Mouse (Mus musculus): ENCODE results near the gene Dkkl1. TPM values are rescaled to one million over a fixed set of nuclear protein-coding genes. Genes with fewer than 3 reads are reported as not detected.

Dkkl1 gene
- polyA plus RNA-seq, 1 experiment from 2014 or later = 1.3 TPM

DNA sequence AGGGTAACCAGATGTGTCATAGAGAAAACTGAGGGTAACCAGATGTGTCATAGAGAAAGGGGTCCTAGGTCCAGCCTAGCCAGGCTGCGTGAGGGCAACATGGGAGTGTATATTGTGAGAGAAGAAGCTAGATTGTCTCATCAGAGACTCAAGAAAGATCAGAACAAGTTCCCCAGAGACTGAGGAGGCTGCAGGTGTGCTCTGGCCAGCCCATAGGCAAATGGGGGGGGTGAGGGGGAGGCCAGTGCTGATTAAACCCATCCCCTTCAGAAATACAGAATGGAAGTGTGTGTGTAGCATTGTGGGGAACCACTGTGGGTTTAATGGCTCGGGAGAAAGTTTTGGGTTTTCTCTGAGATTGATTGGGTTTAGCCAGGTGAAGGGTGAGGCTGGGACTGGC is 9.7 kb upstream of the Dkkl1 start:
- no peak overlapping the region for H3K9ac ChIP-seq (ENCODE audit: low read depth, low read length)
- no peak overlapping the region for H3K4me2 ChIP-seq (ENCODE audit: low read length)
- TF ChIP-seq CTCF (IDR thresholded peaks at IDR 0.05; ENCODE audit: low read depth) = no peak
- ATAC-seq (replicated peaks; ENCODE audit: low FRiP score, low read depth) (no peak), DNase-seq (ENCODE audit: low spot score) (no peak)
- H3K27me3 ChIP-seq (ENCODE audit: insufficient read depth, low read length) = no peaks in the 10 kb centered on the region
- WGBS = 87% methylated on average over 2 of the region's 2 CpGs
- H3K27ac ChIP-seq = no peak overlapping the region
- H3K4me3 ChIP-seq (replicated peaks; ENCODE audit: low read depth, low read length) = no peak overlapping the region
- peaks cover 58% of the 10 kb centered on the region for H3K36me3 ChIP-seq (ENCODE audit: insufficient read depth, low read length)
- no peaks in the 10 kb centered on the region for H3K9me3 ChIP-seq (replicated peaks; ENCODE audit: low read length)
- peaks cover 9% of the 10 kb centered on the region for H3K4me1 ChIP-seq (replicated peaks; ENCODE audit: insufficient read depth, low read length)

DNA sequence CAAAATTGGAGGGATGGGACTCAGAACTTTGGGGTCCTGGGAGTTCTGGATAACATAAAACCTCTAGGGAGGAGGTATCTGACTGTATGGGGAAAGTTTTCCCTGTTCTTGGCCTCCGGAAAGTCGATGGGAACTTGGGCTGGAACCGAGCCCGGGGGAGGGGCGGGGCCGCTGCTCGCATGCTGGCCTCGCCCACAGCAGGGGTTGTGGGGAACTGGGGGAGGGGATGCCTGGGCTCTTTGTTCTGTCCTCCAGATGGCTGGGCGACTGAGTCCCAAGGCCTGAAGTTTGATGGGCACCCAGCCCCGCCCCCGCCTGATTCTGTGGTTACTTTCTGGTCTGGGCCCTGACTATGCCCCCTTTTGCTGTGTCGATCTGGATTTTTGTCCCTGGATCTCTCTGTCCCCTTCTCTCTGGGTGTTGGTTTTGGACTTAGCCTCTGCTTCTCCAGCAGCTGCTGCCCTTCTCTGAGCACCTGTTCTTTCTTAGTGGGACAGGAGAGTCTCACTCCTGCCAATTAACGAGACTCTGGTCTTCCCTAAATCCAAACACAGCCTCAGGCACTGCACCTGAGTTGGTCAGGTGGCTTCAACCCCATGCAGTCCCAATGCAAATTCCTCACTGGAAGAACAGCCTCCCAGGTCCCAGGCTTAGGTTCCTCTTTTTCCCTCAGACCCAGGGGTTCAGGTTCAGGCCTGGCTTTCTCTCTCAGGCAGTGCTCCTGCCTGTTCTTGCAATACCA is 4.7 kb upstream of the Dkkl1 start:
- TF ChIP-seq CTCF (IDR thresholded peaks at IDR 0.05; ENCODE audit: low read depth) = no peak
- H3K4me2 ChIP-seq (ENCODE audit: low read length) = peak overlapping the region; percentile 93
- no peaks in the 10 kb centered on the region for H3K9me3 ChIP-seq (replicated peaks; ENCODE audit: low read length)
- DNase-seq (ENCODE audit: low spot score) (peak; percentile 94), ATAC-seq (replicated peaks; ENCODE audit: low FRiP score, low read depth) (peak; percentile 57)
- H3K36me3 ChIP-seq (ENCODE audit: insufficient read depth, low read length) = peaks cover 27% of the 10 kb centered on the region
- H3K4me3 ChIP-seq (replicated peaks; ENCODE audit: low read depth, low read length) = peak overlapping the region; percentile 77
- 3% methylated on average over 13 of the region's 13 CpGs for WGBS
- no peaks in the 10 kb centered on the region for H3K27me3 ChIP-seq (ENCODE audit: insufficient read depth, low read length)
- peak overlapping the region; percentile 88 for H3K9ac ChIP-seq (ENCODE audit: low read depth, low read length)
- H3K4me1 ChIP-seq (replicated peaks; ENCODE audit: insufficient read depth, low read length) = peaks cover 15% of the 10 kb centered on the region
- H3K27ac ChIP-seq = peak overlapping the region; percentile 90

DNA sequence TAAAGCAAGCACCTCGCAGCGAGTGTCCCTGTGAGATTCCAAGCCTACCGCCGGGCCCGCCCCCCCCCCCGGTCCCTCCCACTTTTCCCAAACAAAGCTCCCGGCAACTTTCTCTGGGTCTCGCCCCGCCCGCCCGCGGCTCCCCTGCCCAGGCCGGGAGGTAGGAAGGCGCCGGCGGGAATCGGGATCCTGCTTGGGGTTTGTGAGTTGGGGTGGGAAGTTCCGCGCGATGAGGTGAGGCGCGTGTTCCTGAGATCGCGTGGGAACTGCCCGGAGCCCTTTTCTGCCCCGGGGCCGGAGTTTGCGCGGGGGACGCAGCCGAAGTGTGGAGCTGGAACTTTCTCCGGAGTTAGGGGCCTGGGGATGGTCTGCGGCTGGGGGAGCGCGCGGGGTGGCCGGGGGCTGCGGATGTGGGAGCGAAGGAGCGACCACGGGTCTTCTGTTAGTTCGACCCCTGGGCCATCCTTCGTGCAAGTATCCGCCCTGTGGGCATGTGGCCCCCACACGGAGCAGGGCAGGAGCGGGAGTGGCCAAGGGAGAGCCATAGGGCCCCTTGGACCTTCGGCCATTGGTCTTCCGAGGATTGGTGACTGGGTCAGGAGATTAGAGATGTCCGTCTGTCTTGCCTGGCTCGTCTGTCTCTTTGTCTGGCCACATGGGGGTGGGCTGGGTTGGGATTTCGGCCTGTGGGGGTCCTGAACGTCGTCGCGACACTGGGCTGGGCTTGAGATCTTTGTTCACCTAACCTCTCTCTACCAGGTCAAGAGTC is 3.9 kb upstream of the Dkkl1 start, which contains the start of gene Tead2:
Tead2 (plus strand) TSS at position 81 of the 769 bp plus-strand sequence.
- Histone ChIP-seq H3K9ac (ENCODE audit: low read depth, low read length) (peak within 1 kb of the TSS; percentile 88), H3K4me1 (replicated peaks; ENCODE audit: insufficient read depth, low read length) (peaks cover 16% of the 10 kb centered on the region), H3K4me2 (ENCODE audit: low read length) (peak within 1 kb of the TSS; percentile 93), H3K36me3 (ENCODE audit: insufficient read depth, low read length) (peaks cover 25% of the 10 kb centered on the region), H3K4me3 (replicated peaks; ENCODE audit: low read depth, low read length) (peak within 1 kb of the TSS; percentile 77), H3K9me3 (replicated peaks; ENCODE audit: low read length) (no peaks in the 10 kb centered on the region), H3K27me3 (ENCODE audit: insufficient read depth, low read length) (peaks cover 6% of the 10 kb centered on the region; the same call in 1 of the 2 replicates), H3K27ac (peak within 1 kb of the TSS; percentile 90)
- DNase-seq (ENCODE audit: low spot score) = peak; percentile 83
- no peak for TF ChIP-seq CTCF (IDR thresholded peaks at IDR 0.05; ENCODE audit: low read depth)
- WGBS = under 1% methylated on average over 53 of the region's 55 CpGs
- peak; percentile 58 for ATAC-seq (replicated peaks; ENCODE audit: low FRiP score, low read depth)

DNA sequence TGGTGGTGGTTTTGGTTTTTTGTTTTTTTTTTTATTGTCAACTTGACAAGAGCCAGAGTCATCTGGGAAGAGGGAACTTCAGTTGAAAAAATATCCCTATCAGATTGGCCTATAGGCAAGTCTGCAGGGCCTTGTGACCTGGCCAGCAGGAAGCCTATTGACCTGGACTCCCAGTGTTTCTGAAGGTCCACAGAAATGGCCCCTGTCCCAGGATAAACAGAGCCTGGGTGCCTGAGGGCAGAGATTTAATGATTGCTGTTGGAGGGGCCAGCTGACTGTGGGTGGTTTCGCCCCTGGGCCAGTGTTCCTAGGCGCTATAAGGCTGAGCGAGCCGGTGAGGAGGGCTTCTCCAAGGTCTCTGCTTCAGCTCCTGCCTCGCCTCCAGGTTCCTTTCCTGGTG is 1.8 kb upstream of the Dkkl1 start:
- WGBS = 65% methylated on average over 5 of the region's 5 CpGs
- no peaks in the 10 kb centered on the region for H3K9me3 ChIP-seq (replicated peaks; ENCODE audit: low read length)
- H3K4me1 ChIP-seq (replicated peaks; ENCODE audit: insufficient read depth, low read length) = peaks cover 16% of the 10 kb centered on the region
- H3K9ac ChIP-seq (ENCODE audit: low read depth, low read length) = no peak overlapping the region
- H3K4me3 ChIP-seq (replicated peaks; ENCODE audit: low read depth, low read length) = no peak overlapping the region
- TF ChIP-seq CTCF (IDR thresholded peaks at IDR 0.05; ENCODE audit: low read depth) = no peak
- H3K27ac ChIP-seq = no peak overlapping the region
- peaks cover 8% of the 10 kb centered on the region; the same call in 1 of the 2 replicates for H3K36me3 ChIP-seq (ENCODE audit: insufficient read depth, low read length)
- no peak overlapping the region for H3K4me2 ChIP-seq (ENCODE audit: low read length)
- peaks cover 6% of the 10 kb centered on the region; the same call in 1 of the 2 replicates for H3K27me3 ChIP-seq (ENCODE audit: insufficient read depth, low read length)
- DNase-seq (ENCODE audit: low spot score) (no peak), ATAC-seq (replicated peaks; ENCODE audit: low FRiP score, low read depth) (no peak)

DNA sequence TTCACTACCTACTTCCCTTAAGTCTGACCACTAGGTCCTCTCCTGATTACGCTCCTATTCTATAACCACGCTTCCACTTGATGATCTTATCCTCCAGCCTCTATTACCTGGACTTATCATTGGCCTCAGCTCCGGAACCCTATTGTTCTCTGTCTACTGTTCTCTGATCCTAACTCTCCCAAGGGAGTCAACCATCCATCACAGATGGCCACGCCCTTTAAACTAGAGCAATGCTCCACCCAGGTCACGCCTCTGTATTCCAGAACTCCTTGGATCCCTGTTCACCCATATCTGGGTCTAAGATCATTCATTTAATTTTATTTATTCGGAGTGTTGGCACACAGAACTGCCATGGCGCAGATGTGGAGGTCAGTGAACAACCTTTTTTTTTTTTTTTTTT is 409 bp upstream of the Dkkl1 start:
- peaks cover 6% of the 10 kb centered on the region; the same call in 1 of the 2 replicates for H3K27me3 ChIP-seq (ENCODE audit: insufficient read depth, low read length)
- H3K27ac ChIP-seq = no peak overlapping the region
- no peaks in the 10 kb centered on the region for H3K36me3 ChIP-seq (ENCODE audit: insufficient read depth, low read length)
- peaks cover 12% of the 10 kb centered on the region; the same call in 1 of the 2 replicates for H3K4me1 ChIP-seq (replicated peaks; ENCODE audit: insufficient read depth, low read length)
- no peak for TF ChIP-seq CTCF (IDR thresholded peaks at IDR 0.05; ENCODE audit: low read depth)
- no peak overlapping the region for H3K4me3 ChIP-seq (replicated peaks; ENCODE audit: low read depth, low read length)
- no peak for DNase-seq (ENCODE audit: low spot score)
- no peaks in the 10 kb centered on the region for H3K9me3 ChIP-seq (replicated peaks; ENCODE audit: low read length)
- no peak overlapping the region for H3K9ac ChIP-seq (ENCODE audit: low read depth, low read length)
- peak overlapping the region; percentile 43; the same call in 1 of the 2 replicates for H3K4me2 ChIP-seq (ENCODE audit: low read length)
- 70% methylated on average over 7 of the region's 7 CpGs for WGBS
- no peak for ATAC-seq (replicated peaks; ENCODE audit: low FRiP score, low read depth)

DNA sequence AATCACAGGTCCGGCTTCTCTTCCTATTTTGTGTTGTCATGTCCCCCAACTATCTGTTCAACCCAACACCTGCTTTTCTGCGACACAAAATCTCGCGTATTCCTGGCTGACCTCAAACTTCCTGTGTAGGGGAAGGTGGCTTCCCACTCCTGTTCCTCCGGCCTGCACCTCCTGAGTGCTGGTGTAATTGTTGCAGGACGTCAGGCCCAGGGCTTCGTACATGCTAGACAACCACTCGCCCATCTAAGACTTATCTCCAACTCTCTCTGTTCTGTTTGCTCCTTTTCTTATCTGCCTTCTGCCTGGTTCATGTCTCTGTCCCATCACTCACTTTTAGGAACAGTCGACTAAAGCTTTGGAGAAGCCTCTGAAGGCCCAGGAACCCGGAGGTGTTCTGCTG is 877 bp downstream of the Dkkl1 start:
- ATAC-seq (replicated peaks; ENCODE audit: low FRiP score, low read depth) = no peak
- TF ChIP-seq CTCF (IDR thresholded peaks at IDR 0.05; ENCODE audit: low read depth) = no peak
- Histone ChIP-seq H3K9ac (ENCODE audit: low read depth, low read length) (peak overlapping the region; percentile 18; the same call in 1 of the 2 replicates), H3K27ac (no peak overlapping the region), H3K4me1 (replicated peaks; ENCODE audit: insufficient read depth, low read length) (0 out of 2 replicates have a peak, but pooled peaks cover 6% of the 10 kb centered on the region), H3K9me3 (replicated peaks; ENCODE audit: low read length) (no peaks in the 10 kb centered on the region), H3K36me3 (ENCODE audit: insufficient read depth, low read length) (no peaks in the 10 kb centered on the region), H3K27me3 (ENCODE audit: insufficient read depth, low read length) (peaks cover 6% of the 10 kb centered on the region; the same call in 1 of the 2 replicates), H3K4me3 (replicated peaks; ENCODE audit: low read depth, low read length) (no peak overlapping the region), H3K4me2 (ENCODE audit: low read length) (no peak overlapping the region)
- WGBS = 61% methylated on average over 10 of the region's 10 CpGs
- DNase-seq (ENCODE audit: low spot score) = no peak
